In genomic region chr6:8408332-8408731, GRCm38 (mm10) we compare ENCODE assay signal across 23 mouse cellular contexts.
"Had no signal": no experiment of that assay in that cellular context is flagged by ENCODE, and none has a peak within 500 bp of the region (broad histone marks: within the 10 kb centered on the region; RNA-seq: fewer than 3 reads in every experiment).

No protein-coding gene starts in this region.

- H3K27me3 ChIP-seq: heart, embryonic 13.5 days; heart, embryonic 15.5 days; hindbrain, embryonic 13.5 days; hindbrain, embryonic 15.5 days; kidney, embryonic 15.5 days; limb, embryonic 13.5 days; limb, embryonic 15.5 days; liver, embryonic 12.5 days had no signal

- H3K9ac ChIP-seq: heart, embryonic 13.5 days; heart, embryonic 15.5 days; hindbrain, embryonic 13.5 days; hindbrain, embryonic 15.5 days; kidney, embryonic 15.5 days; limb, embryonic 13.5 days; limb, embryonic 15.5 days; liver, embryonic 12.5 days had no signal

- H3K9me3 ChIP-seq: heart, embryonic 13.5 days; heart, embryonic 15.5 days; hindbrain, embryonic 13.5 days; hindbrain, embryonic 15.5 days; kidney, embryonic 15.5 days; limb, embryonic 13.5 days; limb, embryonic 15.5 days; liver, embryonic 12.5 days had no signal

- H3K4me2 ChIP-seq: heart, embryonic 11.5 days; heart, embryonic 13.5 days; heart, embryonic 15.5 days; hindbrain, embryonic 13.5 days; hindbrain, embryonic 15.5 days; kidney, embryonic 15.5 days; limb, embryonic 13.5 days; limb, embryonic 15.5 days; liver, embryonic 12.5 days had no signal

- H3K27ac ChIP-seq: heart, adult 2 months; heart, embryonic 13.5 days; heart, embryonic 15.5 days; hindbrain, embryonic 13.5 days; hindbrain, embryonic 15.5 days; hindbrain, postnatal 0 days; kidney, embryonic 15.5 days; kidney, postnatal 0 days; left cerebral cortex, adult 2 months; limb, embryonic 13.5 days; limb, embryonic 15.5 days; liver, embryonic 12.5 days had no signal

- H3K4me1 ChIP-seq: kidney, embryonic 15.5 days; limb, embryonic 13.5 days; limb, embryonic 15.5 days; liver, embryonic 12.5 days had no signal

- H3K4me3 ChIP-seq: heart, adult 2 months; heart, embryonic 13.5 days; heart, embryonic 15.5 days; hindbrain, embryonic 13.5 days; hindbrain, embryonic 15.5 days; kidney, embryonic 15.5 days; left cerebral cortex, adult 2 months; limb, embryonic 13.5 days; limb, embryonic 15.5 days; liver, embryonic 12.5 days had no signal

- DNase-seq: gastrocnemius, postnatal 14 days; gastrocnemius, postnatal 36 days; heart, adult 2 months; heart, postnatal 14 days; heart, postnatal 36 days; kidney, adult 11 months; kidney, adult 2 months; kidney, adult 9 months; kidney, postnatal 14 days; kidney, postnatal 36 days had no signal

- H3K36me3 ChIP-seq: heart, embryonic 13.5 days; heart, embryonic 15.5 days; hindbrain, embryonic 13.5 days; hindbrain, embryonic 15.5 days; kidney, embryonic 15.5 days; limb, embryonic 13.5 days; limb, embryonic 15.5 days; liver, embryonic 12.5 days had no signal

- ATAC-seq: hindbrain, postnatal 0 days; intestine, embryonic 16.5 days; liver, embryonic 12.5 days had no signal
